Mouse (Mus musculus): ENCODE data around the gene P2ry10.
"Not testable (repeated sequence)": the region's sequence is repeated elsewhere in the genome, so short reads cannot be mapped to it uniquely, and the experiment has no call there.

The P2ry10 gene

DNA sequence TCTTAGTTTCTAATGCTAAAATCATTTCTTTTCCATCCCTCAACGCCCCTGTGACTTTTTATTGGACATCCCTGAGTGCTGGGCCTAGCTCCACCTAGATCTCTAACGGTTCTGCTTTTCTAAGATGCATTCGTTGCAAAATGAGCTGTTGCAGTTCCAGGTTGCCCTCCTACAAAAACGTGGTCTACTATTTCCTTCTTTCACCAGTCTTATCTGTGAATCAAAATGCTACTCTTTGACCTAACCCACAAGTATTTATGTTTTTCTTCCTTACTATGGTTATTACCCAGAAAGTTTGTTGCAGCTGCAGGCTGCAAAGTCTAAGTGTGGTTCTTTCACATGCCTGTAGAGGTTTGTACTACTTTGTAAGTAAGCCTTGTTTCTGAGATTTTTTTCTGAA lies at the start of gene P2ry10:
Gene P2ry10 (plus strand): TSS at position 316 of the 400 bp plus-strand sequence.
- DNase-seq (ENCODE audit: low spot score) = no peak

DNA sequence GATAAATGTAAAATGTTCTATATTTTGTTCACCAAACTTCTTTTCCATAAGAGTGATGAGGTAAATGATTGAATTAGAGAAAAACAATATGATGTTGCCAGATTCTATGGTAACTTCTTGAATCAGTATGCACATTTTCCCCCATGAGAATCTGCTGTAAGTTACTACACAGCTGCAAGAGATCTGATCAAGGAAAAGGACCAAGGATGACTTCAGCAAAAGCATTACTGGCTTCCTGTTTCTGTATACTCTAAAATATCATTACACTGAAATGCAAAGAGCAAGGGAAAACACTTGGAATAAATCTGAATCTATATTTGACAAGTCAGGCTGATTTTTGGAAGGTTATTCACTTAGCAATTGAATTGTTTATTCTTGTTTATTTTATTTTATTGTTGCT lies 49.1 kb upstream of the P2ry10 start:
- DNase-seq (ENCODE audit: low spot score) = no peak

DNA sequence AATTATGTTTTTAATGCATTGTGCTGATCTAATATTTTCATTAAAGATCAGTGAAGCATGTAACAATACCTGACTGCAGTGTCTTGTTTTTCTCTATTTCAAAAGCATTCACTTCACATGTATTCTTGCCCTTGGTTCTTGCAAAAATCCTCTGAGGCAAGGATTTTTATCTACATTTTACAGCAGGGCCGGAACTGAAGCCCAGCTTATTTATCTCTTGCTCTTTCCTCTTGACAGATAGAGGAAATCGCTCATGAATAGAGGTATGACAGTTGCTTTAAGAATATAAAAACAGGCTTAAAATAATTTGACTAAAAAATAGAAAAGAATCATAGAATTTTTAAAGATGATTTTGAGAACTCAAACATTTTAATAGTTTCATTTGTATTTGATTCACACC lies 48.7 kb upstream of the P2ry10 start:
- no peak for DNase-seq (ENCODE audit: low spot score)

DNA sequence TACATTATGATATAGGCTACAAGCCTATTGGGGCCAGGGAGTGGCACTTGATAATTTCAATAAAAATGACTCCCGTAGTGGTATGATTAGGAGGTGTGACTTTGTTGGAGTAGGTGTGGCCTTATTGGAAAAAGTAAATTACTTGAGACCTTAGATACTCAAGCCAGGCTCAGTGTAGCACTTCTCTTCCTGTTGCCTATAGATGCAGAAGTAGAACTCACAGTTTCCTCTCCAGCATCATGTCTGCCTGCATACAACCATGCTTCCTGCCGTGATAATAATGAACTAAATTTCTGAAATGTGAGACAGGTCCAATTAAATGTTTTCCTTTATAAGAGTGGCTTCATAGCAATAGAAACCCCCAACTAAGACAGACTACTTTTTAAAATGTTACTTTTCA lies 45.9 kb upstream of the P2ry10 start:
- no peak for DNase-seq (ENCODE audit: low spot score)

DNA sequence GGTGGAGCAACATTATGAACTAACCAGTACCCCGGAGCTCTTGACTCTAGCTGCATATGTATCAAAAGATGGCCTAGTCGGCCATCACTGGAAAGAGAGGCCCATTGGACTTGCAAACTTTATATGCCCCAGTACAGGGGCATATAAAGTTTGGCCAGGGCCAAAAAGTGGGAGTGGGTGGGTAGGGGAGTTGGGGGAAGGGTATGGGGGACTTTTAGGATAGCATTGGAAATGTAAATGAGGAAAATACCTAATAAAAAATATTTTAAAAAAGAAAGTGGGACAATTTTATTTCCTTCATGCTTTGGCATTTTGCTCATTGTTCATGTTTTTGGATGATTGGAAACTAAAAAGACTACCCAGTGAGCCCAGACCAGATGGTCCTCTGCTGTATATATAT lies 4.9 kb upstream of the P2ry10 start:
- not testable (repeated sequence) for DNase-seq (ENCODE audit: low spot score)

DNA sequence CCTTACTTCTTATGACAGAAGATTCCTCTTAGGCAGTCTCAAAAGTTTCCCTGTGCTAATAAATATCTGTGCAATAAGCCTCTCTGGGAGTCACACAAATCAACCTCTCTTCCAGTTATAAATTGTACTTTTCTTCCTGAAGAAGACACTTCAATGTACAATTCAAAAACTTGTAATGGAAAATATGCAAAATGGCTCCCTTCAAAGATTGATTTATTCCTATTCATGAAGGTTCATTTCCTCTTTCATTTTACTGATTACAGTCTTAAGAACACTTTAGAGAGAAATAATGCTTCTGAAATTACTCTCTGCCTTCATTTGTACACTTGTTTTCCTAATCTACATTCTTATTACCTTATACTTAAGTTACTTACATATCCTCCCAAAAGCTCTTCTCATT lies 4.0 kb upstream of the P2ry10 start:
- DNase-seq (ENCODE audit: low spot score) = no peak

DNA sequence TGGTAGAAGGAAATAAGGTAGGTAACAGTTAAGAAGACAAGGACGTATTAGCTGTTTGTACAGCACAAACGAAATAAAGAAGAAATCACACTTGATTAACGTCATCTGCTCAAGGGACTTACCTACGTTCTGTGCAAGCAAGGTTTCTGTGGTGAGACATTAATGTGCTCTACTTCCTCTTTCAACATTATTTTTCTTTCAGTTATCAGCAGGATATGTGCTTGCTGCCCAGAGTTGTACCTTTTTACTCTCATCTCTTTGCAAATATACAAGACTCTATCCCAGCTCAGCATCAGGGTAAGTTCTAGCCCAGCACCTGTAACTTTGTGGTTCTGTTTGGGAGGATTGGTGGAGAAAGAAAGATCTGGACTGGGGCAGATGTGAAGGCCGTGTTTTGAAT lies 839 bp downstream of the P2ry10 start:
- no peak for DNase-seq (ENCODE audit: low spot score)

DNA sequence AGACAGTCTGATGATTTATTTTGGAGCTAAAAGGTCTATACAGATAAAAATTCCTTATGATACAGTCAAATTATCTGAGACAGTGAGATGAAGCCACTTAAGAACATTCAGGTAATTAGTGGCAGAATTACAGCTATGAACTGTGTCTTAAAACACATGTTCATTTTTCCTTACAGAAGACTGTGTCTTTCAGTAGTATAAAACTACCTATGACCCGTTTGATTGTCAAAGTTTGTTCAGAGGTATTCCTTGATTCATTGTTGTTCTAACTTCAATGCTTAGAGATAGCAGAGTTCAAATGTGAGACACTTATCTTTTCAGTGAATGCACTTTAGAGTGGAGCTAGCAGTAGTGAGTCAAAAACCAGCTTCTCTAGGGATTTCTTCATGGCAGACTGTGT lies 1.6 kb downstream of the P2ry10 start:
- DNase-seq (ENCODE audit: low spot score) = no peak

DNA sequence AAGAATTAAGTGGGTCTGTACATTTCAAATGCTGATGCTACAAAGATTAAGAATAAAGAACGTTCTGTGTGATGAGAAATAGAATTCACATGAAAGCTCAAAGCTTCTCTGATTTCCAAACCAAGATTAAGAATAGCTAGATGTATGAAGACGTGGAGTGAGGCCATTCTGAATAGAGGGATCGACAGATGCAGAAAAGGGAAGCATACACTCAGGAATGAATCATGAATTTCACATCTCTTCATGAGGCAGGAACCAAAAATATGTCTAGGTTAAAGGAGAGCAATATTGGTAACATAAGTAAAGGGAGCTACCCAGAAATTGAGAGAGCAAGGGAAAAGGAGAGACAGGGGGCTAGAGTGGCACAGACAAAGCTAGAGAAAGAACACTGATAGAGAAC lies 7.3 kb downstream of the P2ry10 start:
- DNase-seq (ENCODE audit: low spot score) = no peak

DNA sequence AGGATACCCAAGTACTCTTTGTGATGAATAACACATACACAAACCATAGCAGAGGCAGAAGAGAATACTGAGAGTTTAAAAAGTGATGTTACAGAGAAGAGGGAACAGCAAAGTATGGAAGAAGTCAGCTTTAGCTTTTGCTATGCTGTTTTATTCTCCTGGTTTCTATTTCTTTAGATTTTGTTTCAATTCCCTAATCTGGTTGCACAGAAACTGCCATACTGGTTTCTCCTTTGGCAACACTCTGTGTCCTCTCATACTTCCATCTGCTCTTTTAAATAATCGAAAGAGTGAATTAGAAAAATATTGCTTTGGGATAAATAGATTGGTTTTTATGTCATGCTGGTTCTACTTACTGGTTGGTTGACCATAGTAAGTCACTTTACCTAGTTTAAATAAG lies 28.0 kb downstream of the P2ry10 start:
- DNase-seq (ENCODE audit: low spot score) = no peak

DNA sequence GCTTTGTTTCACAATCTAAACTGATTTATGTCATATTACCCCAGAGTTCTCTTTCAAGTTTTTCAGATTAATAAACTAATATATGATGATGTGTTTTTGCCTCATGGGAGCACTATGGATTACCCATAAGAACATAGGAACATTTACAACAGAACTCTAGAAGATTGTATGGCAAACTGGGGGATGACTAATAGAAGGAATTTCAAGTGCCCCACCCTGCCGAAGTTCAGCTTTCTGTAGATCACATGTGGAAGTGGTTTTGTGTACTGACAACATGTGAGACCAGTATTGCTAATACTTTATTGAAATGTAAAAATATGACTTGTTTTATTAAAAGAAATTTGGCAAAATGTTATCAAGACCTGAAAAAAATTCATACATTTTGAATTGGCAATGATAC lies 28.7 kb downstream of the P2ry10 start:
- no peak for DNase-seq (ENCODE audit: low spot score)

DNA sequence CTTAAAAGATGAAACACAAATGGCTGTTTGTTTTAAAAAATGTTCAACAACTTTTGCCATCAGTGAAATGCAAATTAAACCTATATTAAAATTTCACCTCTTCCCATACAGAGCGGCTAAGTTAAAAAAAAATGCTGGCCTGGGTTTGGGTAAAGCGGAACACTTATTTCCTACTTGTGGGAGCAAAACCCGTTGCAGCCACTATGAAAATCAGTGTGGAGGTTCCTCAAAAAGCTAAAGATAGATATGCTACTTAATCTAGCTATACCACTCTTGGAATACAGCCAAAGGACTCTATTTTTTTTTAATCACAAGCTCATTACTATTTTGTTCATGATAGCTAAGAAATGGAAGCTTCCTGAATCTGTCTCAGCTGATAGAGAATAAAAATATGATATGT lies 54.9 kb downstream of the P2ry10 start:
- no peak for DNase-seq (ENCODE audit: low spot score)

DNA sequence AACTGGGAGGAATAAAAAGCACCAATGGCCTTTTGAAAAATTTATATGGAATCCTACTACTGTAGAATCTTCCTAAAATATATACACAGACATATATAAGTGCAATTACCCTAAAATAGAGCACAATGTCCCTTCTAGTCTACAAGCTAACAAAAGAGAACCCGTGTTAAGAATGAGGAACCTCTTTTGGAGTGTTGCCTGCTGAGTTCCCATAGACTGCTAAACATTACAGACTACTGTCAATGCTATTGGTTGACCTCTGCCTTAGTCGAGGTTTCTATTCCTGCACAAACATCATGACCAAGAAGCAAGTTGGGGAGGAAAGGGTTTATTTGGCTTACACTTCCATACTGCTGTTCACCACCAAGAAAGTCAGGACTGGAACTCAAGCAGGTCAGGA lies 55.6 kb downstream of the P2ry10 start:
- no peak for DNase-seq (ENCODE audit: low spot score)

DNA sequence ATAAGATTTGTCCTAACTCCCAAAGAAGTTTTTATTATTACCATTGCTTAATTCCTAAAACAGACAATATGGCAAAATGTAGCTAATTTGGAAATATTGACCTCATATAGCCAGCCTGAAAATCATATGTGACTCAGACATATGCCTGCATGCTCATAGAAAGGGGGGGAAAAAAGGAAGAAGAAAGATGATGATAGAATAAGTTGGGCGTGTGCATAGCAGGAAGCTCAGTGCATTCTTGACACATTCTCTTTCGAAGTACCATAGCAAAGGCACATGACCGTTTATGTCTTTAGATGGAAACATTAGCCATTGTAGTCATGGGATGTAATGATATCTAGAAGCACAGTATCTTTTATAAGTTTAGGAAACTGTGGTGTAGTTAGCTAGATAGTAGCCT lies 60.4 kb downstream of the P2ry10 start, which contains the start of gene P2ry10b:
Gene P2ry10b (plus strand): TSS at position 247 of the 400 bp plus-strand sequence.
- no peak for DNase-seq (ENCODE audit: low spot score)

DNA sequence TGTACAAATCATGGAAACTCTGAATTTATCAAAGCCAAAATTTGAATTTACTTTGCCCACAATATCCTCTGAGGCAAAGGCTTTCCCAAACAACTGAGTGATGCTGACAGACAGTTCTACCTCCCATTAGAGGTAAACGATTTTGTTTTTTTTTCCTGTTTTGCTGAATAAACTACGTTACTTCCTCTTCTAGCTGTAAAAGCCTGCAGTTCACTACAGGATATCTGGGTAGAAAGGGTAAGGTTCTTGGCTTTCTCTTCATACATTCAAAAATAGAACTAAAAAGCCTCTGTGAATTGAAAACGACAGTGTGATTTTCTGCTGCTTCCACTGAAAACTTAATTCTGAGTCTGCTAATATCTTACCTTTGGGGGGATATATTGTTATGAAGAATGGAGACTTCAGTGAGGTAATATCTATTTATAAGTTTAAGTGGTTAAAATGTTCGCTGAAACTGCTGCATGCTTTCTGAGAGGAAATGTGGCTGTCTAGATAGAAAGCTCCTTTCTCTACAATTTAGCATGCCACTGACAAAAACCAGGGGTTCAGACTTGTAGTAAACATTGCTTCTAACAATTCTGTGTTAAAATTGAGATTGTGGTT lies 61.2 kb downstream of the P2ry10 start:
- DNase-seq (ENCODE audit: low spot score) = no peak

DNA sequence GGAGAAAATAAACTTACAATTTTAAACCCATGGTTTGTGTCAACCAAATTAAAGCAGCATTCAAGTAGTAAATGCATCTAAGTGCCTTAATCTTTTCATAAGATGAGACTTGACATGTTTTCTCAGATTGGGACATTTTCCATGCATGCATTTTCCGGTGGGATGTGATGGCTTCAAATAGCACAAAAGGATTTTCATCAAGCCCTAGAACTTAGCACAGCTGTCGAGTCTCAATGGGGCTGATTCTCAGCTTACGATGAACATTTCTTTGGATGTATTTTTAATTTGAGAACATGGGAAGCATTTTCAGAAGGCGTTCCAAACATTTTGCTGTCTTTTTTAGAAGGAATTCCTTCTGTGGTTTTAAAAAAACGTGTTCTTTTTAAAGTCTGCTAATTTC lies 61.7 kb downstream of the P2ry10 start:
- no peak for DNase-seq (ENCODE audit: low spot score)

DNA sequence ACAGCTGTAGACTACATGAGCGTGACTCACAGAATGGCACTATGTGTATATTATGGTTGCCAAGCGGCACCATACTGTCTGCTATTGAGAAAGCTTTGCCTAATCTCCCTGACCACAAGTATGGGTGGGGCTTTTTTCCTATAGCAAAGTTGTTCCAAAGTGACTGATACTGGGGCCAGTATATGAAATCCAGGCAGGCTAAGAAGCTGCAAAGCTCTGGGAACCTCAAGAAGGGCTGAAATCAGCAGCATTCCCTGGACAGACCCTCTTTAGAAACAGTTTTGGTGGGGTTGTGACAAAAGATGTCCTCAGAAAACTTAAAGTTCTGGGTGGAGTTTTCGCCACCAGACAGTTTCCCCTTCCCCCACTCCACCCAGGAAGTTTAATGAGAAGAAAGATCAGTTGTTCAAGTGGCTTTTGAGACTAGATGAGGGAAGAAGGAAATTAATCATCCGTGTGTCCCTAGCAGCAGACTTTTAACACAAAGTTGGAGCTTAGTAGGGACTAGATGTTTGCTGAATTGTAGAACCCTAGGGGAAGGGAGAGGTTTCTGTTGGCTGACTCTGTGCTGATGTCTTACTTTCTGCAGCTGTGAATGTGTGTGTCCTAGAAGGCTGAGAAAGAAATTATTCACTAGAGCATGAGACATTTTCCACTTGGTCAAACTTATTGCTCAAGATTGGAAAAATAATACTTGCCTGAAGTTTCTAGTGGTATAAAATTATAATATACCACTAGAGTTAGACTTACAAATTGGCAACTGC lies 62.6 kb downstream of the P2ry10 start:
- DNase-seq (ENCODE audit: low spot score) = peak; percentile 23
